Mouse (Mus musculus): ENCODE measurements around the gene Spn.

Spn gene

DNA sequence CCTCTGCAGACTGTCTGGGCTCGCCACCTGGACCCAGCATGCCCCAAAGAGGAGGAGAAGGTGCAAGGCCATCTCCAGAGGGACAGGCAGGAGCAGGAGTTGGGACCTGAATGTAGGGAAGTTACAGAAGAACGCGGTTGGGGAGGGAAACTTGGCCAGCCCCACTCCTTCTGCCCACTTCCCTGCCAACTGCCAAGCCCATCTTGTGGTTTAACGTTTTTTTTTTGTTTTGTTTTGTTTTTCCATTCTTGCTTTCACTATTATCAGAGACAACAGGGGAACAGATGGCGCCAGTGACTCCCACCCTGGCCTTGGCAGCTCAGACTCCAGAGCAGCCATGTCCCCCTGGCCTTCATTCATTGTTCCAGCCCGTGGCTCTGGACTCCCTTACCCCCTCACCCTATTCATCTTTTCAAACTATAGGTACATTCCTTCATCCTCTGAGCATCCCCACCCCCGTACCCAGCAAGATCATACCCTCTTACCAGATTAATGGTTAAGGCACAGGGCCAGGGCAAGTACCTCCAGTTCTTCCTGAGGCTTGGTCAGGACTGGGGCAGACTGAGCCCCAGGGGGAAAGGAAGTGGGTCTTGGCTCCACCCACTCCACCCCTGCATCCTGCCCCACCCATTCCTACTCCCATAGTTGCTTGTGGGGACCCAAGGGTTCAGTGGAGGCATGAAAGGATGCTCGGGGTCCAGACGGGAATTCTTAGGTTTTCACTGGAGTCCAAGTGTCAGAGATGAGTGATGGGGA, at the start of gene Spn:
Gene Spn, minus strand, starts transcription at position 562 of the 756 bp plus-strand sequence.
- in situ Hi-C loops (cut with MboI; ENCODE audit: unreplicated experiment in 2 of 2), result loop anchor here in 1 of 2 experiments (5.0 kb wide), 1 partner anchor 45 kb away; no protein-coding TSS in a partner anchor

DNA sequence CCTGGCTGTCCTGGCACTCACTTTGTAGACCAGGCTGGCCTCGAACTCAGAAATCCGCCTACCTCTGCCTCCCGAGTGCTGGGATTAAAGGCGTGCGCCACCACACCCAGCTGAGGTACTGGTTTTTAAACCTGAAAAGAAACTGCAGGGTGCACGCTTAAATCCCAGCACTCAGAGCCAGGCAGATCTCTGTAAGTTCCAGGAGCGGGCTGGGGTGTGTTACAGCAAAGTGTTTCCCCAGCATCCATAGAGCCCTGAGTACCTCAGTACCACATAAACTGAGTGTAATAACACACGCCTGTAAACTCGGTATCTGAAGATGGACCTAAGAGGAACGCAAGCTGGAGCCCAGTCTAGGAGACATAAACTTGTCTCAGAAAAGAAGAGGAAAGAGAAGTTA, 49.7 kb upstream of the Spn start:
- in situ Hi-C loops (cut with MboI; ENCODE audit: unreplicated experiment in 2 of 2), result loop anchor here in 1 of 2 experiments (10.0 kb wide), 1 partner anchor 353 kb away; the partner anchor contains the start of gene 4930451I11Rik

- in situ Hi-C loops (cut with MboI; ENCODE audit: unreplicated experiment in 2 of 2), result loop anchor here in 1 of 2 experiments (10.0 kb wide), 1 partner anchor 351 kb away; the partner anchor contains the start of gene 4930451I11Rik
These were observed 48.0 kb upstream of the Spn start for GRCm38 (mm10) chr7:127185601-127186000.

DNA sequence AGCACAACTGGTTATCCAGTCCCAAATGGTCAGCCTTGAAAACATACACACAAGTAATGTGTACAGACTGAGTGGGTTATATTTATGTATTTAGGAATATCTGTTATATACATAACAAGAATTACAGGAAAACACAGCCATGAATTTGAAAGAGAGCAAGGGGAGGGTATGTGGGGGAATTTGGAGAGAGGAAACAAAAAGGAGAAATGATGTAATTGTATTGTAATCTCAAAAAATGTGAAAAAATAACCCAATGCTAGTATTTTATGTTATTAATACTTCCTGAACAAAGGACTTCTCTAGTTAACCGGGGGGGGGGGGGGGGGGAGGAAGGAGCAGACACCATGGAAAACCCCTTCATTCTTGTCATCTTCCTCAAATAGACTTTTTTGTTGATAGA, 47.1 kb upstream of the Spn start:
- in situ Hi-C loops (cut with MboI; ENCODE audit: unreplicated experiment in 2 of 2), result loop anchor here (5.0 to 10.0 kb wide), 3 partner anchors 47 to 350 kb away; partner anchors contain the start of genes 4930451I11Rik (in 1 of the 2) and Spn (in 1 of the 2)

DNA sequence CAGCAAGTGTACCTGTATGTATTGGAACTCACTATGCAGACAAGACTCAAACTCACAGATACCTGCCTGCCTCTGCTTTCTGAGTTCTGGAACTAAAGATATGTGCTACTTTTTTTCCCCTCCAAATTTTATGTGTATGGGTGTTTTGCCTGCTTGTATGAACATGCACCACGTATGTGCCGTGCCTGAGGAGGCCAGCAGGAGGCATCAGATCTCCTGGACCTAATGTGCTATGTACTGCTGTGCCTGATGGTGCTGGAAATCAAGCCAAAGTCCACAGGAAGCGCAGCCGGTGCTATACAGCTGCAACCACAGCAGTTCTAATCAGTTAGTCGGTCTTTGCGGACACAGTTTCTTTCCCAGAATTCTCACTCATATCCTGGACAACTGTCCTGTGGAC, 46.2 kb upstream of the Spn start:
- in situ Hi-C loops (cut with MboI; ENCODE audit: unreplicated experiment in 2 of 2), result loop anchor here (5.0 to 10.0 kb wide), 3 partner anchors 47 to 349 kb away; partner anchors contain the start of genes 4930451I11Rik (in 1 of the 2) and Spn (in 1 of the 2)

DNA sequence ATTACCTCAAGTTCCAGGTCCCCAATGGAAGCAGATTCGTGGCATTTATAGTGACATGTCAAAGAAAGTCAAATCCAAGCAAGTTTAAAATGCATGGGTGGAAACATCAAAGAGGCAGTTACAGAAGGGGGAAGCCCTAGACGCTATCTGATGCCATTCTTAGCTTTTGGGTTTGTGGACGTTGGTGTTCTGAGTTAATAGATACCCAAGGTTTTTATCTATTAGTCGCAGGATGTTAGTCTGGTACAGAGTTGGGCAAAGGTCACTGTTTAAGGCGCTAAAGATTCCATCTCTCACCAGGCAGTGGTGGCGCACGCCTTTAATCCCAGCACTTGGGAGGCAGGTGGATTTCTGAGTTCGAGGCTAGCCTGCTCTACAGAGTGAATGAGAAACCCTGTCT, 45.7 kb upstream of the Spn start:
- in situ Hi-C loops (cut with MboI; ENCODE audit: unreplicated experiment in 2 of 2), result loop anchor here (5.0 to 10.0 kb wide), 3 partner anchors 46 to 349 kb away; partner anchors contain the start of genes 4930451I11Rik (in 1 of the 2) and Spn (in 1 of the 2)

- in situ Hi-C loops (cut with MboI; ENCODE audit: unreplicated experiment in 2 of 2), result loop anchor here (5.0 to 10.0 kb wide), 3 partner anchors 44 to 347 kb away; partner anchors contain the start of genes 4930451I11Rik (in 1 of the 2) and Spn (in 1 of the 2)
These were observed 44.1 kb upstream of the Spn start for GRCm38 (mm10) chr7:127181724-127182123.

DNA sequence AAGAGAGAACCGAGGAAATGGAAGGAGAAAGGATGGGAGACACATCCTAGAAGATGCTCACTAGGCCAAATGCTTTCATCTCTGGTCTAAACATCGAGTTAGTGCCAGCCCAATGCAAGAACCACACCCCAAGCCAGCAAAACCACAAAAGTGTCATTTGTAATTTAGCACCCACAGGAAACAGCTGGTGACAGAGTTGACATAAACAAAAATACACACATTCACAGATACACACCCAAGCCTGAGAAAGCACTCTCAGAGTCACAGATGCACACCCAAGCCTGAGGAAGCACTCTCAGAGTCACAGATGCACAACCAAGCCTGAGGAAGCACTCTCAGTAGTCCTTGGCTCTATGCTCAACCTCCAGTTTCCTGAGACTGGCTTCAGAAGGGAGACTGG, 43.2 kb upstream of the Spn start:
- in situ Hi-C loops (cut with MboI; ENCODE audit: unreplicated experiment in 2 of 2), result loop anchor here (5.0 to 10.0 kb wide), 3 partner anchors 43 to 346 kb away; partner anchors contain the start of genes 4930451I11Rik (in 1 of the 2) and Spn (in 1 of the 2)

DNA sequence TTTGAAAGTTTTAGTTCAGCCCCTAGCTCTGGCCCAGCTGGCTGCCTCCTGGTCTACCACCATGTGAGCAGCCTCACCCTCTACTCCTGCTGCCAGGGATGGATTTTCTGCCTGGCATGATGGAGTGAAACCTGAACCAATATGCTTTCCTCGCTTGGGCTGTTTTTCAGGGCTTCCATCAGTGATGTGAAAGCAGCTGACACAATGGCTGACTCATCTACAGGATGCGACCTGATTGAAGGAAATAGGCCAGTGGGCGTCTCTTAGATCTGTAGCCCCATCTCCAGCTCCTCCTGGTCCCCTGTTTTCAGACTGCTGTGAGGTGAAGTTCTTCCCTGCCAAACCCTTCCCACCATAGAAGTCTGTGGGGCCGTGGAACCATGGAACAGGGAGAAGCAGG, 39.3 kb upstream of the Spn start:
- in situ Hi-C loops (cut with MboI; ENCODE audit: unreplicated experiment in 2 of 2), result no loop called here

GRCm38 (mm10) chr7:127166501-127166900, 28.9 kb upstream of the Spn start:
- in situ Hi-C loops (cut with MboI; ENCODE audit: unreplicated experiment in 2 of 2), result no loop called here

DNA sequence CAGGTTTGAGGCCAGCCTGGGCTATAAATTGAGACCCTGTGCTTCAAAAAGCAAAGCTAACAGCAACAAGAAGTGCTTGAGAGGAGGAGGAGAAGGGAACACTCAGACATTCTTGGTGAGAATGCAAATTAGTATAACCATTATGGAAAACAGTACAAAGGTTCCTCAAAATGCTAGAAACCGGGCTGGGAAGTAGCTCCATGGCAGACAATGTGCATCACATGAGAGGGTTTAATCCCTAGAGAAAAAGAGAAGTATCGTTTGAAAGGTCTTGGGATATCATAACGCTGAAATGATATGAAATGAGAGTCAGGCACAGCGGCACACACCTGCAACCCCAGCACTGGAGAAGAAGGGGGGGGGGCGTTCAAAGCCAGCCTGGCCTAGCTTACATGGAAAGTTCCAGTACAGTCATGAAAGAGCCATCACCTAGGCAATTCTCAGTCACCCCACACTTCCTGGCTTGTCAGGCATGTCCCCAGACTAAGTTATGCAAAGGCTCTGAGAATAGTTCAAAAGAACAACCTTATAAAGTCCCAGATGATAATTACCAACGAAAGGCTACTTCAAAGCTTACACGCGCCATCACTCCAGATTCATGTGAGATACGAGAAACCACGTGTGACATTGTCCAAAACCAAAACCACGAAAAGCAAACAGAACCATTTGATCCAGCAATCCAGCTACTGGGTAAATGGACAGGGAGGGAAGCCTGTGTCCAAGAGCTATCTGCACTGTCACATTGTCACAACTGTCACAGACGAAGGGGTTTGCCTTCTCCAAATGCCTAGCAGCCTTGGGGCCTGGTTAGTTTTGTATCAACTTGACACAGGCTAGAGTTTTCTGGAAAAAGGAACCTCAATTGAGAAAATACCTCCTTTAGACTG, 28.2 kb upstream of the Spn start:
- in situ Hi-C loops (cut with MboI; ENCODE audit: unreplicated experiment in 2 of 2), result no loop called here

DNA sequence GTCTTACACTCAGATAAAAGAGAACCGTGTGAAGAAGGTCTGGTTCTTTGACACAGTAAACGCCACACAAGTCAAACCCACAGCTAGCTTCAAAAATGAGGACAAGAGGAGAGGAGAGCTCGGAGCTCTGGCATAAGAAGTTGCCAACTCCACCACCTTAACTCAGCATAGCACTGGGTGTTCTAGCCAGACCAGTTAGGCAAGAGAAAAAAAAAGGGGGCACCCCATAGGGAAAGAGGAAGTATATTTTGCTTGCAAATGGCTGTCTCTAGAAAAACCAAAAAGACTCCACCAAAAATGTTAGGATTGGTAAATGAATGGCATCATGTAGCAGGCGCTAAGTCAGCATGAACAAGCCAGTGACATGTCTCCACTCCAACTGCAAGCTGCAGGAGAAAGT, 26.4 kb upstream of the Spn start:
- in situ Hi-C loops (cut with MboI; ENCODE audit: unreplicated experiment in 2 of 2), result no loop called here

GRCm38 (mm10) chr7:127162546-127162945, 24.9 kb upstream of the Spn start:
- in situ Hi-C loops (cut with MboI; ENCODE audit: unreplicated experiment in 2 of 2), result no loop called here

DNA sequence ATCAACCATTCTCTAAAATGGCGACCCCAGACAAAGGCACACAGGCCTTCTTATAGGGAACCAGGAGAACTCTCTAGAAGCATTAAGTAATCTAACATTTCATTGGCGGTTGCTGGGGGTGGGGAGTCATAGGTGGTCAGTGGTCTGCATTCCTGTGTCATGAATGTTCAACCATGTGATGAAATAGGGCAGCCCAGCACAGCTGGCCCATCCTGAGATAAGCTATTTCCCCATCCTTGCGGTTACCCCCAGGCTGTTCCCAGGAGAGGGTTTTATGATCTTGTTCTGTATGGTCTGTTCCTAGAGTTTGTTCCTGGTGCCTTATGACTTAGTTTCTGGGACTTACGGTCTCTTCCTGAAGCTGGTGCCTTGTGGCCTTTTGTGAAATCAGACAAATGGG, 19.9 kb upstream of the Spn start:
- in situ Hi-C loops (cut with MboI; ENCODE audit: unreplicated experiment in 2 of 2), result no loop called here

DNA sequence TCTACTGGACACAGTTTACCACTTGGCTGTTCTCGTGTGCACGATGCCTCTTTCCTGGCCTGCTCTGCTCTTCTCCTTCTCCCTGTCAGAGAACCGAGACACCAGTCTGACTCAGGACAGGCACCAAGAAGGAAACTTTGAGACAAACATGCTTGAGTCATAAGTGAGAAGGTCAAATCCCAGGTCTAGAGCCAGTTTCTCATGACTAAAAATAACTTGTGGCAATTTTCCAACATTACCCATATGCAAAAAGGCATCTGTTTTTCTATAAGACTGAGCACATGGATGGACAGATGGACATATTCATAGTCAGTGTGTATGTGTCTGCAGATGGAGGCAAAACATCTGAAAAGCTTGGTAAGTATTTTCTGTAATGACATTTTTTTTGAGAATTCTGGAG, 15.9 kb upstream of the Spn start:
- in situ Hi-C loops (cut with MboI; ENCODE audit: unreplicated experiment in 2 of 2), result no loop called here

DNA sequence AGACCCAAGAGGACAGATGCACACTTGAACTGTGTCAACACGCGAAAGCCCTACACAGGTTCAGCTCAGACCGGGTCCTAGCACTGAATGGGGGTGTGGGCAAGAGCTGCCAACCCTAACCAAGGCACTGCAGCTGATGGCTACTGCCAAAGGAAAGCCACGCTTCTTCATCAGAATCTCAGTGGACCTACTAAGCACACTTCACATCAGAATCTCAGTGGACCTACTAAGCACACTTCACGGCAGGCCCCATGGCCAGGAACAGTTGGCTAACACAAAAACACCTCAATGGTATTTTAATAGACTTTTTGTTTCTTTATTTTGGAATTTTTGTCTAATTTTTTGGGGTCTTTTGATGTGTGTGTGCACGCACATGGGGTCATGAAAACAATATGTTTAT, 14.8 kb upstream of the Spn start:
- in situ Hi-C loops (cut with MboI; ENCODE audit: unreplicated experiment in 2 of 2), result no loop called here

DNA sequence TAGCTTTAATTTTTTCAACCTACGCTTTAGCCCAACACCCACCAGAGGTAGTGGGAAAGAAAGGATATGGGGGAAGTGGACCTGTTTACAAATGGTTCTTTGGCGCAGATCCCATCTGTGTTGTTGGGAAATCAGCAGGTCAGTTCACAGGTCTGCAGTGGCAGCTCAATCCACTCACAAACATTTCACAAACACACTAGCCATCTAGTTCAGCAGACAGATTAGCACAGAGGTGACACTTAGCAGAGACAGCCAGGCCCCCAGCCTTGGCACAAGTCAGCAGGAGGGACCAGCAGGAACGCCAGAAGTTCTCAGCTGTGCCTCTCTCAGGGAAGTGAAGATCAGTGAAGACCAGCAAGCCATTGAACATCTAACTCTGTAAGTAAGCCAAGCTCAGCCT, 10.3 kb upstream of the Spn start:
- in situ Hi-C loops (cut with MboI; ENCODE audit: unreplicated experiment in 2 of 2), result no loop called here

- in situ Hi-C loops (cut with MboI; ENCODE audit: unreplicated experiment in 2 of 2), result no loop called here
These were observed 8.6 kb upstream of the Spn start for GRCm38 (mm10) chr7:127146267-127146603.

GRCm38 (mm10) chr7:127145387-127146266, 8.0 kb upstream of the Spn start:
- in situ Hi-C loops (cut with MboI; ENCODE audit: unreplicated experiment in 2 of 2), result no loop called here

DNA sequence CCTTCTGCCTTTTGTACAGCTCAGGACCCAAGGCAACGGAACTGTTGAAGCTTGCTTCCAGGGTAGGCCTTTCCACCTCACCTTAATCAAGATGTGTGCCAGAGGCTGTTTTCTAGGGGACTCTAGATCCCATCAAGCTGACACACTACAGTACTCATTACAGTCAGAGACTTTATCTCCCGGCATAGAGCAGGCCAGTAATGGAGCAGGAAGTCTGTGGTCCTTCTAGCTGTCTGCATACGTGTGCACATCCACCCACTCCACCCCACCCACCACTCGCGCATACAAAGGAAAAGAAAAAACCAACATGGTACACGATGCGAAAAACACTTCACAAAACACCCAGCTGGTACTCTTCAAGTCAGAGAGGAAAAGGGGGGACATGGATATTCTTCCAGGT, 6.8 kb upstream of the Spn start:
- in situ Hi-C loops (cut with MboI; ENCODE audit: unreplicated experiment in 2 of 2), result no loop called here

All from v-Abl transformed pro-B cells (cell line).